Mouse (Mus musculus): ENCODE data around the gene Clec2l. TPM values are rescaled to one million over a fixed set of nuclear protein-coding genes. Genes with fewer than 3 reads are reported as not detected.
"Not testable (repeated sequence)": the region's sequence is repeated elsewhere in the genome, so short reads cannot be mapped to it uniquely, and the experiment has no call there.

The Clec2l gene
- total RNA-seq, 4 experiments from 2014 or later, result 1.0 to 2.2 (median 1.4) TPM

DNA sequence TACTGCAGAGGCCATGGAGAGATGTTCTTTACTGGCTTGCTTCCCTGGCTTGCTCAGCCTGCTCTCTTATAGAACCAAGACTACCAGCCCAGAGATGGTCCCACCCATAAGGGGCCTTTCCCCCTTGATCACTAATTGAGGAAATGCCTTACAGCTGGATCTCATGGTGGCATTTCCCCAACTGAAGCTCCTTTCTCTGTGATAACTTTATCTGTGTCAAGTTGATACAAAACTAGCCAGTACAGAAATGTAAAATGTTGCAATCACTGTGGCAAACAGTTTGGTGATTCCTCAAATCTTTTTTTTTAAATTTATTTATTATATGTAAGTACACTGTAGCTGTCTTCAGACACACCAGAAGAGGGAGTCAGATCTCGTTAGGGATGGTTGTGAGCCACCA, 7.6 kb downstream of the Clec2l start:
- DNase-seq (ENCODE audit: low spot score), result not testable (repeated sequence)

DNA sequence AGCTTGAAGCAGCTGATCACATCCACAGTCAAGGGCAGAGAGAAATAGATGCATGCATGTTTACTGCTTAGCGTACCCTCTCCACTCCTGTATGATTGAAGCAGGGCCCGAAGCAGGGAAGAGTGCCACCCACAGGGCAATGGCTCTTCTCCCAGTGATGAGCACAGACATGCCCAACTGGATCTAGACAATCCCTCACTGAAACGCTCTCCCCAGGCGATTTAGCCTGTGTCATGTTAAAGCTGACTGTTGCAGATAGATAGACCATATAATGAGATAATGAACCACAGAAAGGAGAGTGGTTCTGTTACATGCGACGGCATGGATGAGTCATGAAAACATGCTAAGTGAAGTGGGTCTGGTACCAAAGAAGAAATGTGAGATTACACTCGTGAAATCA, 8.4 kb downstream of the Clec2l start:
- no peak for DNase-seq (ENCODE audit: low spot score)

DNA sequence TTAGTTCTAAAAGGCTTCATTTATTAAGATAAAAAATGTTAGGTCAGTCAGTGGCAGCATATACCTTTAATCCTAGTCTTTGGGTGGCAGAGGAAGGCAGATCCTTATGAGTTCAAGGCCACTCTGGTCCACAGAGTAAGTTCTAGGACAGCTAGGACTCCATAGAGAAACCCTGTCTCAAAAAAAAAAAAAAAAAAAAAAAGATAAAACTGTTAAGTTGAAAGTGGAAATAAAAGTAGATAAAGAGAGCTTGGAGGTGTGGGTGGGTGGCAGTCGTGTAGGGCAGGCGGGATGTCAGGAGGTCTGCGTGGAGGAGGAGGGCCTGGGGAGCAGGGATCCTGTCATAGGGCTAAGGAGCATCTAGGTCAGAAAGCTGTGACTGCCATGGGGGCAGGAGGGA, 9.1 kb downstream of the Clec2l start:
- DNase-seq (ENCODE audit: low spot score), result no peak

DNA sequence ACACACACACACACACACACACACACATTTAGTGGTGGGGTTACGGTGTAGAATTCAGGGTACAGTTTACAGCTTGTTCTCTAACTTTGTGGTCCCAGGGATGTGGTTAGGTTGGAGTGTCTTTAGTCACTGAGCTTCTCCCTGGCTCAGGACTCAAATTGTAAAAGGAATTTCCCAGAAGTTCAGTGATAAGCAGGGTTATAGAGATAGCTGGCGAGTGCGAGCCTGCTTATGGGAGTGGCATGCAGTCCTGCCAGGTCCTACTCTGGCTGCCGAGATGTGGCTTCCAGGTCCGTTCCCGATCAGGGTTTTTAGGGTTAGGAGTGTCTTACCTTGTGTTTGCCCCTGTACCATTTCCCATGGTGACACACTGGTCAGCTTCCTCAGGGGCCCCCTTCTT, 13.3 kb downstream of the Clec2l start:
- DNase-seq (ENCODE audit: low spot score), result no peak

DNA sequence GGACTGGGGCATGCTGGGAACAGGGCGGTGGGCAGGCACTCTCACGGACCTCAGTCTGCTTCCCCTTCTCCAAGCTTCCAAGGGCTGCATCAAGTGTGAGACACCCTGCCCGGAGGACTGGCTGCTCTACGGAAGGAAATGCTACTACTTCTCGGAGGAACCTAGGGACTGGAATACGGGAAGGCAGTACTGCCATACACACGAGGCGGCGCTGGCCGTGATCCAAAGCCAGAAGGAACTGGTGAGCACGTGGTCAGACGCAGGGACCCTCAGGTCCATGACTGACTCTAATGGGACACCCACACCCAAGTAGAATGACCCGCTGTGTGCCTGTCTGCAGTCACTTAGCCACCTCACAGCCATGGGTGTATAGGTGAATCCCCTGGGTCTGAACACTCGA, 13.9 kb downstream of the Clec2l start:
- DNase-seq (ENCODE audit: low spot score), result no peak

DNA sequence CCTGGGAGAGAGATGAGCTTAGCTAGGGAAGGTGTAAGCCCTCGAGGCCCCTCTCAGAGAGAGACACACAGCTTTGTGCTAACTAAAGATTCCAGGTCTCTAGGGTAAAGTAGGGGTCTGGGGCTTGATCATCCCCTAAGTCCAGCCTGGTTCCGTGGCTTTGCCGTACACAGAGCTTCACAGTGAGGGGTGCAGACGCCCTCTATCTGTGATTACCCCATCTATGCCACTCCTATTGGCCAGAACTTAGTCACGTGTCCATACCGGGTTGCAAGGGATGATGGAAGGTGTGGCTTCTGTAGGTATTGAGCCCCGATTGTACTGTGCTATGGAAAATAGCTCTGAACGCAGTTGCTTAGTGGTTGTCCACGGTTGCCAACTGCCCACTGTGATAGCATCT, 14.8 kb downstream of the Clec2l start:
- no peak for DNase-seq (ENCODE audit: low spot score)

DNA sequence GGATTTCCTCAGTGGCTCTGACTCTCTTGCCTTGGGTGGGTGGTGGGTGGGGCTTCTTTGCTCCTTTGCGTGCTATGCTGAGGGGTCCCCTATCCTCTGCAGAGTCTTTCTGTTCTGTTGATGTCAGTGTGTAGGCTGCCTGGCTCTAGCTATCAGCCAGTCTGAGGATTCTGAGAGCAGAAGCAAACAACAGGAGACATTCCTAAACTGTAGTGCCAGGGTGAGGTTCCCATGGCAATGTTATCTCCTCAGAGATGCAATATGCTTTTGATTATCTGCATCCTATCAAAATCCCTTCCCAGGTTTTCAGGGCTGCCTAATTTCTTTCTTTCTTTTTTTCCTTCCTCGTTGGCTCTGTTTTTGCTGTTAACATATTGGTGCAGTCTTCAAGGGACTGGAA, 19.7 kb downstream of the Clec2l start:
- DNase-seq (ENCODE audit: low spot score), result no peak

DNA sequence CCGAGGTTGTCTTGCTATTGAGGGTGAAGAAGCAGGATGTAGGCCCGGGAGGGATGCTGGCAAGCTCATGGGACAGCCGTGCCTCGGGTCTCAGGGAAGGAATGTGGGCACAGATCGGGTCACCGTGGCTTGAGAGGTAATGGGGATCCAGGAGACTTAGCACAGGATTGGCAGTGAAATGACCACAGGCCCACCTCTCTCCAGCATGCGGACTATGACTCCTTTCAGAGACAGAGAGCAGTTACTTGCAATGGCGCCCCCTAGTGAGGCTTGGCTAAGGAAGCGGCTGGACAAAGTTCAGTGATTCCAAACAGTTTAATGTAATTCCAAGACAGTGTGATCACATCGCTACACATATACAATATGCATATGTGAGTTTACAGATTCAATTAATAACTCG, 24.3 kb downstream of the Clec2l start:
- DNase-seq (ENCODE audit: low spot score), result no peak

DNA sequence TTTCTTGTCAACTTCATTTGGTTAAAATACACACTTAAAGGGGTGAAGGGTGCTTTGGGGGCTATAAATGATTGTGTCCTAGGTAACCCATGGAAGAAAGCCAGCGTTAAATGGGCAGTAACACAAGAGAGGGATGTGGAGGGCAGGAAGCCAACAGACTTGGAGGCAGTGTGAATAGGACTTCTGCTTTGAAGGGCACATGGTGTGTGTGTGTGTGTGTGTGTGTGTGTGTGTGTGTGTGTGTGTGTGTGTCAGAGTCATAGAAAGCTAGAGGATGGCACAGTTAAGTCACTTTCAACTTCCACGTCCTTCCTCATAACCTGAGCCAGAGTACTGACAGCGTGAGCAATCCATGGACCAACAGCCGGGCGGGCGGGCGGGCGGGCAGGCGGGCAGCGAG, 26.0 kb downstream of the Clec2l start:
- DNase-seq (ENCODE audit: low spot score), result no peak

DNA sequence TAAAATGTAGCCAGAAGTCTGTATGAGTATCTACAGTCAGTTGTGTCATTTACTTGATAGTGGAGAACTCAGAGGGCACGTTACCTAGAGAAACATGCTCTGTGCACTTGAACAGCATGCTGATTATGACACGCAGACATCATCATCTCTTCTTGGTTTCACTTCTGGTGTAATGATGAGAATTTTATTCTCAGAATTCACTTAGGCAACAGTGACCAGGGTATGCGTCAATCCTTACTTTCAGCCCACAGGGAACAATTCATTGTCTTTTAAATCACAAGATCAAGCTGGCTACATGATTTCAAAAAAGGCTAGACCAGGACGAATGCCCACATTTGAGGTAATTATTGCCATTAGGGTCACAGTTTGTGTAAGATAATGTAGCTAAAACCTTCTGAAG, 27.7 kb downstream of the Clec2l start:
- no peak for DNase-seq (ENCODE audit: low spot score)

DNA sequence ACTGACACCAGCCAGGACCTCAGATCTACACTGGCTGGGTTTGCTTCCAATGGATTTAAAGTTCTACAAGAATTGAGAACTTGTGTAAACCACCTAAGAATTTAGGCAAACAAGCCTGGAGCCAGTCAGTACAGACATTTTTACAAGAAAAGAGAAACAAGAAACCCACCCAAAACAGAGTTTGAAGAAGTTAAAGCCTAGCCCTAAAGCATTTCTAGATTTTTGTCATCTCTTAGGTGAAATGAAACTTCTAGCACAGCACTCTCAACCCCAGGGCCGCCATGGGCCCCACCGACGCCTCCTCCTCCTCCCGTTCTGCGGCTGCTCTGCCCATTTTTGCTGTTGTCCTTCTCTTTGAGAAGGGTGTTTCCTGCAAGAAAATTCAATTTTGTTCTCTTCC, 28.2 kb downstream of the Clec2l start:
- no peak for DNase-seq (ENCODE audit: low spot score)

DNA sequence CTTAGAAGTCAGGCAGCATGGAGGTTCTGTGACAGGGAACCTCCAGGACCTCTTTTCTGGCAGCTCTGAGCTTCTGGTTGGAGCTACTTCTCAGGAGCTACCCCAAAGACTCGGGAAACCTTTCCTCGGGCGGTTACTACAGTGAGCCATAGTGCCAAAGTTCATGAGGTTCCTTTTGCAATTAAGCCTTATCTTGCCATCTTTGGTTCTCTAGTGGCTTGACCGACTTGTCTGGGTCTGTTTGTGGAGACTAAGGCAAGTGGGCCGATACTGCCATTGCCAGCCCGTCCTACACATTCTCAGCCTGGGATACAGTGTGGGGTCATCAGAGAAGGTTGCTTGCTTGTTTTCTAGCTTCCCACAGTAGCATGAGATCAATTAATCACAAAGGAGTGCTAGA, 29.7 kb downstream of the Clec2l start:
- no peak for DNase-seq (ENCODE audit: low spot score)

DNA sequence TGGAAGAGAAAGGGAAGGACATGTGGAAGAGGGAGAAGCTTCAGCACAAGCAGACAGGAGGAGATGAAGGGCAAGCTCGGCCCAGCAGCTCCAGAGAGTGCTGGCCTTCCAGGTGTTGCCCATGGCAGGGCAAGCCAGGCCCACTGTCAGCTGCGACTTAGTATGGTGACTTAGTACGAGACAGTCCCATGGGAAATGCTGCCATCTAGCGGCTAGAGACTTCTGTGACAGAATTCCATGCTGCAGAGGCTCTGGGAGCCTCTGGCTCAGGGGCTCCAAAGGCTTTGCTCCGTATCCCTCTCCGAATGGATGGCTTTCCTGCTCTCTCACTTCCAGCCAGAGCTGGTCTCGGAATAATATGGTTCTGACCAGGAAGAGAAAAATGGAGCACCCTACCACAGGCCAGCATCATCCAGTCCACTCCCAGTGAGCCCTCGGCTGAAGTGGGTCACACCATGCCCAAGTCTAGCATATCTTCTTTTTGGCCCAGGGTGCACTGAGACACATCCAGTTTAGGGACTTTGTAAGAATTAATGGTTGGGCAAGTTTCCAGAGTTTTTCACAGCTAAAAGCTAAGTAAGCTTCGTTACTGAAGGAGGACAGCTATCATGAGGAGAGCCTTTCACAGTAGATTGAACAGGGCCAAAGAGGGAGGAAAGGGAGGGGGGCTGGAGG, 32.6 kb downstream of the Clec2l start:
- DNase-seq (ENCODE audit: low spot score), result peak; percentile 71

DNA sequence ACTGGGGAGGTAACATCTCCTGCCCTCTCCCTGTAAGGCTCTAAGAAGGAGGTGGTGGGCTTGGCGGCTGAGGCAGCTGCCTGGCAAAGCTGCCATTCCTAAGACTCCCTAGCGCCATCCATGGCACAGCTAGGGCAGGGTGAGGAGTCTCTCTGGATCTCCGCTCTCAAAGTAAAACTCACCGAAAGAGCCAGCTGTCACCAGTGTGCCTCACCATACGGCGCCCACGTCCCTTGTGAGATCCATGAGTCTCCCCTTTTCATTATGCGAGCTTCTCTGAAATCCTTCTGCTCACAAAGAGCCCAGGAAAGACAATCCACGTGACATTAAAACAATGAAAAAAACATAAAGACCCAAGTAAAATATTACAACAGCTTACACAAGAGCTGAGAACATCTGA, 33.7 kb downstream of the Clec2l start:
- DNase-seq (ENCODE audit: low spot score), result no peak

DNA sequence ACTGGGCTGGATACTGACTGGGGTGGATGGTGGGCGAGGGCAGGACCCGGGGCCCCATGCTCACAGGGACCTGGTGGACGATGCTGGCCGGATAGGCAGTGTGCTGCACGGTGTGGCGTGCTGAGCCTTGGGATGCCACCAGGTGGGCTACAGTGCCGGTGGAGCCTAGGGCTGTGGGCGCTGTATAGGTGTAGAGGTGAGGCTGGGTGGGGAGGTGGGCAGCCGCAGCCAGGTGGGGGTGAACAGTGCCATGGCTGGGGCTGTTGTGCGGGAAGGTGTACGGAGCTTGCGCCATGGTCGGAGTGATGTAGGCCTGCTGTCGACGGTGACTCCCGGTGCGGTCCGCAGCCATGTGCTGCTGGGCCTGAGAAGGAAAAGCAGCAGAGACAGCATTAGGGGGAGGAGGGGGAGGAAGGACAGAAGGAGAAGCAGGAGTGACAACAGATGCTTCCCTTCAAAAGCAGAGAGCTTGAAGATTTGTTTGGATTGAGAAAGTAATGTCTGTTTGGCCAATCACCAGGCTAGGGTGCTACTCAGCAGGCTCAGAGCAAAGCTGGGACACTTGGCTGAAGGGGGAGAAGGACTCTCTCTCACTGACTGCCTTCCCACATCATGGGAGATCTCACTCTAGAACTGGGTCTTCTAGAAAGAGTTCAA, 35.5 kb downstream of the Clec2l start:
- DNase-seq (ENCODE audit: low spot score), result no peak

DNA sequence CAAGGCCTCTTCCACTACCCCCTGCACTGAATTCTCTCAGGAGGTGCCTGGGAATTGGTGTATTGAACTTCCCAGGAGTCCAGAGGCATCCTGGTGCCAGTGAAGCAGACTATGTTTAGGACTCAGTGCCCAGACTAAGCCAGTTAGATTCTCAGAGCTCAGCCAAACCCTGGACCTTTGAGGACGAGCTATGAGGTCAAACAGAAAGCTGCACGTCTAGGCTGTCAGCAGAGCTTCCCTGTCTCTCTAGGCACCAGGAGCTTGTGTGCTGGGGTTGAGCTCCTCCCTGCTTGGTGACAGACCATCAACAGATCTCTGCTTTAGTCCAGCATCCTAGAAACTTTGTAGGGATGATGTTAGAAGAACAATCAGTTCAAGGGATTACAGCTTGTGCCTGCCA, 38.6 kb downstream of the Clec2l start:
- no peak for DNase-seq (ENCODE audit: low spot score)

DNA sequence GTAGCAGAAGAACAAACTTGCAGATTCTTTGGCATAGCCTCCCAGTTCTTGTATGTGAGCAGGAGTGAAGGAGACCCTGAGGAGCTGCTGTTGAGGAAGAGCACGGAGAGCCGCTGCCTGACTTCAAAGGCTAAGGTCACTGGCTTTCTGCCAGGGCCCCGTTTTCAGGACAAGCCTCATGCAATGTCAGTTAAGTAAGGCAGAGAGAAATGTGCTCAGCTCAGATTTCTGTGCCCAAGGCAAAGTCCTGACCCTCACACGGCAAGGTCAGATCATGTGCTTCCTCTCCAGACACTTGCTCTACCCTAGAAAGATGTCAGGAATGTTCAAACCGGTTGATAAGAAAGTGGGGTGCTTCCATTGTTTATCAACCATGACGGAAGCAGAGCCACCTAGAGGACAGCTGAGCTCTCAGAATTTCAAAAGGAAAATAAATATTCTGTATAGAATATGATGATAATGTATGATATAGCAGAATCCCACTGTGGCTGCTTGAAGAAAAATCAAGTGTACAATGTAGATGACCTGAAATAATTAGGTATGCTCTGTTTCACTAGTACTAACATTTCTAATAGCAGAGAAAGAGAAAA, 40.0 kb downstream of the Clec2l start:
- no peak for DNase-seq (ENCODE audit: low spot score)

DNA sequence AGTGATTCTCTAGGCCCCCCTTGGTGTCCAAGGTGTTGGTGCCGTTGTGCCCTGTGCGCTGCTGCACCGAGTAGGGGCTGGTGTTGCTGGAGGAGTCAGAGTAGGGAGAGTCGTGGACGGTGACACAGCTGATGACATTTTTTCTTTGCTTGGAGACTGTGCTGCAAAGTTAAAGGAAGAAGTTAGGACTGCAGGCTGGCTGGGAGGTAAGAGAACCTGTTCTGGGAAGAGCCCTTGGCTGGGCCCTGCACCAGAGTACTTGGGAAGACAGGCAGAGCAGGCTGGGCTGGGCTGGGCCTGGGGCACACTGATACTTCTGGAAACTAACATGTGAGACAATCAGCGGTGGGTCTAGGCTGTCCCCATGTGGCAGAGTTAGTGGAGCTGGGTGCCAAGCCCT, 40.7 kb downstream of the Clec2l start:
- no peak for DNase-seq (ENCODE audit: low spot score)

DNA sequence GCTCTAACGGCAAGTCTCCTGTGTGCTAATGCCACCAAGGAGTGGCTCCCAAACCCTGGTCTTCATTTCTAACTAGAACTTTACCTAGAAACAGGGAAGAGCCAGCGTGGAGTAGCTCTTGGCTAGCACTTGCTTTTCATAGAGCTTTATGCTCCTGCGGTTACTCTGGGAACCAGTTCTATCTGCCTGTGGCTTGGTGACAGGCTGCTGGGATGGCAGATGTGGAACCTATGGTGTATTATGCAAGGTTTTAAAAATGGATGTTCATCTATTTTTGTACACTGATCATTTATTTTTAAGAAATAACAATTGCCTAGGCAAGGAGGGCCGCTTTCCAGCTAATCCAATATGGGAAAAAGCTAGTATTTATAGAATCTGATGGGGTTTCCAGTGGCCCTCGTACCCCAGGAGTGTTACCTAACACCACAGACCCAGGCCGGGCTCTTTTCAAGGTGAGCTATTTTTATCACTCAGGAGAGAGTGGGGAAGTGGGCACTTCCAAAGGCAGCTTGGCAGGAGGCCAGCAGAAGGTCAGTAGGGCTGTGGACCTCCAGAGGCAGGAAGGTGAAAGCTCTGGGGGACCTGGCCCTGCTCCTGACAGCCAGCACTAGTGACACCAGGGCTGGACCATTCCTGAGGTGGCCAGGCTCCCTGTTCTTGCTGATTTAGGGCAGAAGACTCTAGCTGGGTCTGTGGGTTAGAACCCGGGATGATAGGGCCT, 41.6 kb downstream of the Clec2l start:
- DNase-seq (ENCODE audit: low spot score), result peak; percentile 48

DNA sequence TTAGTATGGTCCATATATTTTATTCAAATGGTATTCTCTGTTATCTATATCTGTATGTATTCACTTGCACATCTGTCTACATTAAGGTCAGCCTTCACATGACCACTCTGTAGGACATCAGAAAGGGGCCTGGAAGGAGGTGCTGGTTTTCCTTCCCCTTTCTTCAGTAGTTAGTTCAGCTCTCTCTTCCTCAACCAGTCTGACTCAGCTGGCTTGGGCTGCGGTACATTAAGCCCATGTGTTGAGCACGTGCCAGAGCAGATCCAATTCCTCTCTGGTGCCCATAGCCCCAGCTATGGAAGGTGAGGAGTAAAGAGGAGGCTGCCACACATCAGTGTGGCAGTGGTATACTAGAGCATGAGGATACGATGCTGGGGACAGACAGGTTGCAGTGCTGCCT, 47.6 kb downstream of the Clec2l start:
- DNase-seq (ENCODE audit: low spot score), result peak; percentile 31

DNA sequence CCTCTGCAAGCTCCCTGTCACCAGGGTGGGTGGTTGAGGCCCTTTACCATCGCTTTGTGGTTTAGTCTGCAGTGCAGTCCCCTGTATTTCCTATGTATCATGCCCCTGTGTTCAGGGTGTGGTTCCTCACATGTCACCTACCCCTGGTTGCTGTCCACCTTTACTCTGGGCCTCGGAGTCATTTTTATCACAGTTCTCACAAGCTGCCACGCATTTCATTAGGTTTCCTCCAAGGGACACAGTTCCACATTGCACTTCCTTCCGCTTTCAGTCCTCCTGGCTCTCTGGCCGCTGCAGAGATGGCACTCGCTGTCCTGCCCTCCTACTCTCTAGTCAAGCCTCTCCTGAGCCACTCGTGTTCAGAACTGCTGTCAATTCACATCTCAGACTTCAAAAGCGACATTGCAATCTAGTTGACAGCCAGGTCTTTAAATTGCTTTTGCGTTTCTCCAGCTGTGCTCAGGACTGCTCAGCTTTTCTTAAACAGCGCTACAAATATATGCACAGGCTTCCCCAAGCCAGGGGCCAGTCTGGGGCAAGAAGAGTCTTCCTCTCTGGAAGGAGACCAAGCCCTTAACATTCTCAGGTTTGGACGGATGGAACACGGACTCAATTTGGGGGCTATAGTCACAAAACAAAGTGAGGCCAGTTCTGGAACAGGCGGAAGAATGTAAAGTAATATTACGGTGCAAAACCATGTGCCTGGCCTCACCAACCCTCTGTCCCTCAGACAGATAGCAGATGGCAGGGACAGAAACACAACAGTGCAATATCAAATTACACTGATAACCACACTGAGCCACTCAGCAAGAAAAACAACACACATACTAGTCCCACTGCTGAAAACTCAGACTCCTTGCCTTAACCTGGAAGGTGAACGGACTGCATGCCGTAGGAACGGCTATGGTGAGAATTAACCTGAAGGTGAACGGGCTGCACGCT, 51.4 kb downstream of the Clec2l start:
- no peak for DNase-seq (ENCODE audit: low spot score)

DNA sequence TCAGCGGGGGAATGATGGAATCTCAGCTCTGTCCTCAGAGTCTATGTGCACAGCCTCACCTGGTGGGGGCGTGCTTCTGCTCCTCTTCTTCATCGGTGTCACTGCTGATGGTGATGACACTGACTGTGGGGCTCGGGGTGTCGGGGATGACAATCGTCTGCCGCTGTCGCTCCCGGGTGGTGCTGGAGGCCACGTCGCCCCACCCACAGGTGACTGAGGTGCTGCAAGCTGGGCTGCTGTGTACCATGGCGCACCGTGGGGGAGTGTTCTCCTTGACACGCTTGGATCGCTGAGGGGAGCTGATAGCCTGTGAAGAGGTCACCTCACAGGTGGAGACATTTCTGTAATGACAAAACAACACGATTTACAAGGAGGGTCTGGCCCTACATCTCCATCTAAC, 53.0 kb downstream of the Clec2l start:
- DNase-seq (ENCODE audit: low spot score), result no peak
